Mouse (Mus musculus) liver, embryonic 11.5 days (tissue): ENCODE results near the gene Foxp1. TPM values are rescaled to one million over a fixed set of nuclear protein-coding genes. Genes with fewer than 3 reads are reported as not detected.

Experiments used
- ATAC-seq: fragments of 200-750 bp; cut with Nextera tagmentation; replicated peaks from 2 replicates; pipeline ENCODE4 v1.8.0; 2017; ENCODE audit warnings: moderate number of reproducible peaks, mild to moderate bottlenecking, moderate TSS enrichment, moderate library complexity; ENCODE audit not compliant: low FRiP score
- DNase-seq: peaks from one replicate; pipeline ENCODE4 v3.0.0-alpha.2; 2017; ENCODE audit warnings: low spot score
- H3K27ac ChIP-seq: fragments of 300-500 bp; sonication (generic); 2 replicates; pipeline ENCODE4 v1.5.1; 2014; ENCODE audit warnings: mild to moderate bottlenecking, low read depth, low read length, control low read depth
- H3K27me3 ChIP-seq: fragments of 300-500 bp; sonication (generic); replicated peaks from 2 replicates; pipeline ENCODE4 v1.6.1; 2014; ENCODE audit warnings: low read length, mixed read lengths; ENCODE audit not compliant: control insufficient read depth, insufficient read depth
- H3K36me3 ChIP-seq: fragments of 300-500 bp; sonication (generic); 2 replicates; pipeline ENCODE4 v1.6.1; 2014; ENCODE audit warnings: mild to moderate bottlenecking, low read length, moderate library complexity, mixed read lengths; ENCODE audit not compliant: control insufficient read depth, insufficient read depth
- H3K4me1 ChIP-seq: fragments of 300-500 bp; sonication (generic); replicated peaks from 2 replicates; pipeline ENCODE4 v1.6.1; 2014; ENCODE audit warnings: low read length, mixed read lengths; ENCODE audit not compliant: control insufficient read depth, insufficient read depth
- H3K4me2 ChIP-seq: fragments of 300-500 bp; sonication (generic); 2 replicates; pipeline ENCODE4 v1.6.1; 2014; ENCODE audit warnings: mild to moderate bottlenecking, control low read depth, moderate library complexity
- H3K4me3 ChIP-seq: fragments of 300-500 bp; sonication (generic); 2 replicates; pipeline ENCODE4 v1.5.1; 2014; ENCODE audit warnings: low read depth, low read length, control low read depth
- H3K9ac ChIP-seq: fragments of 300-500 bp; sonication (generic); 2 replicates; pipeline ENCODE4 v1.6.1; 2014; ENCODE audit warnings: low read depth, low read length, control low read depth
- H3K9me3 ChIP-seq: fragments of 300-500 bp; sonication (generic); 2 replicates; pipeline ENCODE4 v1.6.1; 2016; ENCODE audit warnings: low read length, inconsistent platforms, mixed read lengths; ENCODE audit not compliant: control insufficient read depth
- WGBS: fragments of 180-500 bp; shearing (Covaris S2); extraction: QIAGEN DNeasy Blood & Tissue Kit; methylation state at CpG from one replicate; pipeline ENCODE4 v1.1.7; 2014; 5-methylcytosine and 5-hydroxymethylcytosine counted together
- polyA plus RNA-seq: library from polyadenylated mRNA; unstranded; fragments of >200 nt; fragmentation: Nextera tagmentation; extraction: Ambion mirVana; gene quantifications from 2 replicates; pipeline ENCODE4 v1.2.1, GENCODE M21; 2014

The Foxp1 gene
- polyA plus RNA-seq, 1 experiment from 2014 or later = 62.1 TPM

DNA sequence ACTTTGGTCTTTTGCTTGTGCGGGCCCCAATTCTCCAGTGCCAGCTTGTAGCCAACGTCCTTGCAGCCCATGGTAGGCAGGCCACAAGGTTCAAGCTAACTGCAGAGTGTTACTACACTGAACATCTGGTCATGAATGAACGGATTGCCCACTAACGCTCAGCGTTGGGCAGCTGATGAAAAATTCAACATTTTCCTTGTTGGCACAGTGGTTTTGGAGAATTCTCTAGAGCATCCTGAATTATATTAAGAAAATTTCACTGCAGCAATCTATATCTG is 183.2 kb downstream of the Foxp1 start:
- Histone ChIP-seq H3K27ac (no peak overlapping the region), H3K9me3 (no peaks in the 10 kb centered on the region), H3K4me1 (peaks cover 11% of the 10 kb centered on the region), H3K36me3 (no peaks in the 10 kb centered on the region), H3K4me2 (no peak overlapping the region), H3K4me3 (no peak overlapping the region), H3K9ac (no peak overlapping the region), H3K27me3 (no peaks in the 10 kb centered on the region)
- DNase-seq = no peak
- 49% methylated on average over 5 of the region's 5 CpGs for WGBS
- no peak for ATAC-seq

DNA sequence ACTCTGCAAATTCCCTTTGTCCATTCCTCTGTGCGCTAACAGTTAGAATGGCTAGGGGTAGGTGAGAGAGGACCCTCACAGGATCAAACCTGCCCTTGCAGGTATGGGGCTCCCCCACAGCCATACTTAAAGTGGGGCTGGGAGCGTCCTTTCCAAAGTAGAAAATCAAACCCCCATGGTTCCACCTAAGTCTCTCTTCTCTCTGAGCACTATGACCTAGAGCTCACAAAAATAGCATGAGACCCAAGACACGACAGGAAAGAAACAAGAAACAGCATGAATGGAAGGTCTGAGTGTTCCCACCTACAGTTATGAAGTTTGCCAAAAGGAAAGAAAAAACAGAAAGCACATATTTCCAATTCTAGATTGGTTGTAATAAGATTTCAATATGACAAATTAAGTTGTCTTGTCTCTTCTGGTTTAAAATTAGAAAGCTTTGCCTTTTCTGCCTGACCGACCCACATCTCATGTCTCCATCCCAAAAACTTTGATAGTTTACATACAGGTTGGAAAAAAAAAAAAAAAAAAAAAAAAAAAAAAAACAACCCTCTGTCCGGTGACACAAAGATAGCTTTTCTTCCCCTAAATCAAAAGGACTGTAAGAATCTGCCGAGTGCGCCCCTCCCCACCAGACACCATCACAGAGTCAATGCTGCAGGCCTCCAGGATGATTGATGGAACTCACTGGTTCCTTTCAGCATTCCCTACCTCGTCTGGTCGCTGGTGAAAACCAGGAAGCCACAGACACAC is 183.8 kb downstream of the Foxp1 start:
- H3K4me2 ChIP-seq = no peak overlapping the region
- WGBS = 60% methylated on average over 9 of the region's 9 CpGs
- ATAC-seq (no peak), DNase-seq (no peak)
- no peaks in the 10 kb centered on the region for H3K36me3 ChIP-seq
- H3K4me1 ChIP-seq = peaks cover 11% of the 10 kb centered on the region
- H3K4me3 ChIP-seq = no peak overlapping the region
- no peaks in the 10 kb centered on the region for H3K9me3 ChIP-seq
- H3K9ac ChIP-seq = no peak overlapping the region
- no peak overlapping the region for H3K27ac ChIP-seq
- H3K27me3 ChIP-seq = no peaks in the 10 kb centered on the region

DNA sequence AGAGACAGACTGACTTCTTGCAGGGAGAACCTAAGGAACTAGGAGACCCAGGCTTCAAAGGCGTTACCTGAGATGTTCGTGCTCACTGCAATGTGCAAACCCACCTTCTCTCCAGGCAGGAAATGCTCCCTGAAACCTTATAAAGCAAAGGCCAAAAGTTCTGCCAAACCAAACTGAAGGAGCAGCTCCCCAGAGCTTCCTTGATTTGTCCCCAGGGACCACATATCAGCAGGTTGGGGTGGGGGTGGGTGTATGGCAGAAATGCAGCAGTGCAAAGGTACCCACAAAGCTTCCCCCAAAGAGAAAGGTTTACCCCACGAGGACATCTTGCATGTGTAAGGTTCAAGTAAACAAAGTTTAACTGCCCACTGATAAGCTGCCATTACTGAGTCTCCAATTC is 184.3 kb downstream of the Foxp1 start:
- no peak for DNase-seq
- no peak overlapping the region for H3K9ac ChIP-seq
- 37% methylated on average over 3 of the region's 3 CpGs for WGBS
- no peak for ATAC-seq
- no peaks in the 10 kb centered on the region for H3K9me3 ChIP-seq
- no peaks in the 10 kb centered on the region for H3K27me3 ChIP-seq
- H3K36me3 ChIP-seq = no peaks in the 10 kb centered on the region
- no peak overlapping the region for H3K4me2 ChIP-seq
- no peak overlapping the region for H3K27ac ChIP-seq
- no peak overlapping the region for H3K4me3 ChIP-seq
- H3K4me1 ChIP-seq = peaks cover 11% of the 10 kb centered on the region

DNA sequence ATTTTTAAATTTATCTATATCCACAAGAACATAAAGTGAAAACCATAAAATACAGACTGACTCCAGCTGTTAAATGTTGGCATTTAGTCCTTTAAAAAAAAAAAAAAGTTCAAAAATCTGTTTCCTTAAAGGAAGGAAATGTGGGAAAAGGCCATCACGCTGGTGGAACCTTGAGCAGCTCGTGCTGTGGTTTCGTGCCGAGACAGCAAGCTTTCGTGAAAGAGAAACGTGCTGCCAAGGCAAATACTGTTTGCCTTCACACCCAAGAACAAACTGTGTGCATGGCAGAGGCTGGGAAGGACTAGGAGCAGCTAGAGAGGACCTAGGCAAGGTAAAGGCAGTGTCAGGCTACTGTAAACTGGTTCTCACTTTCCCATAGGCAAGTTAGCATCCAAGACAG is 184.9 kb downstream of the Foxp1 start:
- H3K27me3 ChIP-seq = no peaks in the 10 kb centered on the region
- H3K36me3 ChIP-seq = no peaks in the 10 kb centered on the region
- DNase-seq = no peak
- no peak overlapping the region for H3K9ac ChIP-seq
- H3K4me2 ChIP-seq = no peak overlapping the region
- H3K27ac ChIP-seq = no peak overlapping the region
- no peak for ATAC-seq
- no peaks in the 10 kb centered on the region for H3K9me3 ChIP-seq
- 37% methylated on average over 6 of the region's 6 CpGs for WGBS
- no peak overlapping the region for H3K4me3 ChIP-seq
- peaks cover 11% of the 10 kb centered on the region for H3K4me1 ChIP-seq

DNA sequence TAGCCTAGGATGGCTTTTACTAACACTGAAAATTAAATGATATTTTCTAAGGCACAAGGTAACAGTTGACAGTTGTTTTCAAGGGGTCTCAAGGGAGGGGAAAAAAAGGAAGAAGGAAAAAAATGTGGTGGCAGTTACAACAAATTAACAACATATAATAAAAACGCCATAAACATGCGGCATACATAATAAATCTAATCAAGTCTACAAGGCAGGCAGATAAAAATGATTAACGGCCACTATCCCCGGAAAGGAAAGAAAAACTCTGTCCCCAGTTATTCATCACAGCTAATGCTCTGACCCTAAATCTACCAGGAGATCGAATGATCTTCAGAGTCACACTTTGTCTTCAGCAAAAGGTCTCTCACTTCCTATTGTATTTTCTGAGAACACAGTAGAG is 186.3 kb downstream of the Foxp1 start:
- no peak overlapping the region for H3K9ac ChIP-seq
- no peaks in the 10 kb centered on the region for H3K9me3 ChIP-seq
- H3K4me2 ChIP-seq = no peak overlapping the region
- peaks cover 11% of the 10 kb centered on the region for H3K4me1 ChIP-seq
- no peaks in the 10 kb centered on the region for H3K36me3 ChIP-seq
- no peaks in the 10 kb centered on the region for H3K27me3 ChIP-seq
- WGBS = 61% methylated on average over 5 of the region's 5 CpGs
- no peak overlapping the region for H3K4me3 ChIP-seq
- ATAC-seq = no peak
- no peak for DNase-seq
- H3K27ac ChIP-seq = no peak overlapping the region

DNA sequence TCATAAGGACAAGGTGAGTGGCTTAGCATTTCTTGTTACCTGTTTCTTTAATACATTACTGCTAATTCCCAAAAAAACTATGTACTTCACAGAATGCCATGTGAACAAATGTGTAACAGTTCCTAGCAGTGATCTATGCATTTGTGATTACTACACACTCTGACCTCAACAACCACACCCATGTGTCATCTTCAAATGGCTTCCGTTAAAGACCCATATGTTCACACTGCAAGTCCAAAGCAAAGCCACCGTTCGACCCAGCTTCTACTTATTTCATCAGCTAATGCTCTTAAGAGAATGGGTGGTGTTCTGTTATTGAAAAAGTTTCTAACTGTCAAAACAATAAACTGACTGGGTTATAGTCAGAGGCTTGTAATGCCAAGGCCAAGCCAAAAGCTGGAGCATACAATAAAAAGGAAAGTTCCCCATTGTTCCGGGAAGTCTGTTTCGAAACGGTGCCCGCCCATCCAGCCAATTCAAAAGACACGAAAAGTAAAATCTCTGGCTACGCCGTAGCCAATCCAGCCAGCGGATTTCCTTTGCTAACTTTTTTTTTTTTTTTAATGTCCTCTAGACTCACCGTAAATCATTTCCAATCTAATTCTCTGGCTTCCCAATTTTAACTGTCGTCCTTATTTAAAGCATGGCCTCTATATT is 187.2 kb downstream of the Foxp1 start:
- DNase-seq (no peak), ATAC-seq (no peak)
- Histone ChIP-seq H3K9me3 (no peaks in the 10 kb centered on the region), H3K27ac (no peak overlapping the region), H3K4me2 (no peak overlapping the region), H3K4me1 (peaks cover 11% of the 10 kb centered on the region), H3K4me3 (no peak overlapping the region), H3K36me3 (no peaks in the 10 kb centered on the region), H3K9ac (no peak overlapping the region), H3K27me3 (no peaks in the 10 kb centered on the region)
- 84% methylated on average over 13 of the region's 13 CpGs for WGBS

DNA sequence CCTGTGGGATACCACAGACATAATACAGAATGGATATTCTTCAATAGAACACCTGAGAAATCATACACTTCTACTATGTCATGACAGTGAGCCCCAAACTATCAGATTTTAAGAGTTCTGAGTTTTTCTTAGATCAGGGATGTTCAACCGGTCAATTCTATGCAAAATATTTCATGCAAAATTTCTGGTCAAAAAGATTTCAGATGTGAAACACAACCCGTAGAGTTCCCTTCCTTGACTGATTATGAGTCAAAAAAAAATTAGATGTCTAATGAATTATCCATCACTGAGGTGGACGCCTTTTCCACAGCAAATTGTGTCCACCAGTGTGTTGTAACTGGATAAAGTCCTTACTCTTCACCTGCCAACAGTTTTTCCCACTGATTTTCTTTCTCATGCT is 188.3 kb downstream of the Foxp1 start:
- Histone ChIP-seq H3K27me3 (no peaks in the 10 kb centered on the region), H3K4me2 (no peak overlapping the region), H3K27ac (no peak overlapping the region), H3K9ac (no peak overlapping the region), H3K4me3 (no peak overlapping the region), H3K4me1 (peaks cover 11% of the 10 kb centered on the region), H3K9me3 (no peaks in the 10 kb centered on the region), H3K36me3 (no peaks in the 10 kb centered on the region)
- WGBS = 86% methylated on average over 3 of the region's 3 CpGs
- DNase-seq = no peak
- ATAC-seq = no peak

DNA sequence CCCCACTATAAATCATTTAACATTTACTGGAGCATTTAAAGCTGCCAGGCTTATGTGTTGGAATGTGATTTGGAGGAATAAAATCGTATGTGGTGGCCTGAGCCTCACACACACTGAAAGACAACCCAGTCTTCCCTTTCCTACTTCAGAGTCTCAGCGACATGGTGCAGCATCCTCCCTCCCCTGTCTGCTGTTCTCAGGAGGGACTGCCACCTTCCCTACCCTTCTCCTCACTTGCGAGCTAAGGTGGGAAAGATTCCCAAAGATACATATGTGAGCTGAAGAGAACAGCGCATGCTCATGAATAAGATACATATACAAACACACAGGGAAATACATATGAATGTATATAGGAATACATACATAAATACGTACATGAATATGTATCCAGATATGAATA is 189.4 kb downstream of the Foxp1 start:
- Histone ChIP-seq H3K27ac (no peak overlapping the region), H3K9me3 (no peaks in the 10 kb centered on the region), H3K4me3 (no peak overlapping the region), H3K27me3 (no peaks in the 10 kb centered on the region), H3K4me1 (peaks cover 6% of the 10 kb centered on the region), H3K9ac (no peak overlapping the region), H3K36me3 (no peaks in the 10 kb centered on the region), H3K4me2 (no peak overlapping the region)
- 82% methylated on average over 5 of the region's 5 CpGs for WGBS
- ATAC-seq (no peak), DNase-seq (no peak)

DNA sequence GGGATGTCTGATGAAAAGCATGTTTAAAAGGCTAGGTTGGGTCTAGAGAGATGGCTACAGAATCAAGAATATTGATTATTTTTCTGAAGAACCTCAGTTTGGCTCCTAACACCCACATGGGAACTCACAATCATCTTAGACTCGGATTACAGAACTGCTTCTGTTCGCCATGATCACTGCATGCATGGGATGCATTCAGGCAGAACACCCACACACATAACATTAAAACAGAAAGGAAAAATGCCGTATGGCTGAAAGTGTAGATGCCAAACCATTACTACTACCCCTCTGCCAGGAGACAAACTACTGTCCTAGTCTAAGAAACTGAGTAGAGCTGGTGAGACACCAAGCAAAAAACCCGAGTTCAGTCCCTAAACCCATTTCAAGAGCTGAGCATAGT is 192.4 kb downstream of the Foxp1 start:
- Histone ChIP-seq H3K4me2 (no peak overlapping the region), H3K4me3 (no peak overlapping the region), H3K27ac (no peak overlapping the region), H3K27me3 (no peaks in the 10 kb centered on the region), H3K4me1 (no peaks in the 10 kb centered on the region; the same call in 1 of the 2 replicates), H3K9me3 (no peaks in the 10 kb centered on the region), H3K9ac (no peak overlapping the region), H3K36me3 (no peaks in the 10 kb centered on the region)
- 89% methylated on average over 4 of the region's 4 CpGs for WGBS
- DNase-seq (no peak), ATAC-seq (no peak)
